Mouse (Mus musculus): Measurements from ENCODE around the gene Cidec. TPM values are rescaled to one million over a fixed set of nuclear protein-coding genes. Genes with fewer than 3 reads are reported as not detected.

Cidec gene
- not detected in 2 replicates for polyA plus RNA-seq (2014; fragmentation: Nextera tagmentation; extraction: Ambion mirVana)

DNA sequence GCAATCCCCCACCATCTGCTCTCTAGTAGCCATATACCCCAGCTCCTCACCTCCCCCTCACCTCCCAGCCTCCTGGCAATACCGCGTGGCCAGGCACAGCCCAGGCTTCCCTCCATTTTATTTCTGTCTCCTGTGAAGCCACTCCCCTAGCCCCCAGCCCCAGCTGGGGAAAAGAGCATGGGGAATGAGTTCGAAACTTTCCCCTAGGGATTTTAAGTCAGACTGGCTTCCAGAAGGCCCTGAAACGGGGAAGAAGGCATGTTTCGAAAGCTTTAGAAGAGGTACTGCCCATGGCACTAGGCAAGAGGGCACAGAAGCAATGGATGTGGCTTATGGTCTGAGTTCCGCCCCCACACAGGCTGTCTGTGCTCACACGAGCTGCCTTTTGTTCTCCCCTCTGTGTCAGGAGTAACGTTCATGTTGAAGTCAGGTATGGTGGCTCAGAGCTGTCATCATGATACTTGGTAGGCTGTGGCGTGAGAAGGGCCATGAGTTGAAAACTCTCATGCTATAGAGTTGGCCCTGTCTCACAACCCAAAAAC is at the start of gene Cidec:
Cidec (minus strand) TSS at position 97 of the 542 bp plus-strand sequence.
- WGBS: 74% methylated on average over 9 of the region's 9 CpGs
- Histone ChIP-seq H3K4me3 (ENCODE audit: low read depth, low read length) (no peak within 1 kb of the TSS), H3K9ac (ENCODE audit: low read length) (no peak within 1 kb of the TSS), H3K27ac (ENCODE audit: low read depth, low read length) (no peak within 1 kb of the TSS), H3K4me2 (ENCODE audit: low read length) (no peak within 1 kb of the TSS), H3K4me1 (ENCODE audit: control insufficient read depth, insufficient read depth, low read length) (no peaks in the 10 kb centered on the region), H3K9me3 (replicated peaks; ENCODE audit: control insufficient read depth, low read length) (no peaks in the 10 kb centered on the region), H3K27me3 (replicated peaks; ENCODE audit: control insufficient read depth, insufficient read depth, low read length) (no peaks in the 10 kb centered on the region), H3K36me3 (ENCODE audit: control insufficient read depth, insufficient read depth, low read length) (no peaks in the 10 kb centered on the region)
- ATAC-seq (no peak), DNase-seq (ENCODE audit: low spot score) (no peak)

DNA sequence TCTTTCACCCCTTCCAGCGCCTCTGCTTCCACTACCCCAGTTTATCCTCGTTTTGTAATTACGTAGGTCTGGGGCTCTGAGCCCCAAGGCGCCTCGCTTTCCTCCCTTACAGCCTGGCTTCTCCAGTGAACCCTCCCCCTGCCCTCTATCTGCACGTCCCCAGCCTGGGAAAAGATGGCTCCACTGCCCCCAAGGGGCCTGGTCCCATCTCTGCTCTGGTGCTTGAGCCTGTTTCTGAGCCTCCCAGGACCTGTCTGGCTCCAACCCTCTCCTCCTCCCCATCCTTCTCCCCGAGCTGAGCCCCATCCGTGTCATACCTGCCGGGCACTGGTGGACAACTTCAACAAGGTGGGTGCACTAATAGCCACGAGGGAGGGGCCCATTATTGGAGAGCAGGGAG is 48.2 kb upstream of the Cidec start:
- Histone ChIP-seq H3K4me2 (ENCODE audit: low read length) (peak overlapping the region; percentile 76), H3K27ac (ENCODE audit: low read depth, low read length) (peak overlapping the region; percentile 85), H3K4me1 (ENCODE audit: control insufficient read depth, insufficient read depth, low read length) (peaks cover 7% of the 10 kb centered on the region), H3K36me3 (ENCODE audit: control insufficient read depth, insufficient read depth, low read length) (peaks cover 17% of the 10 kb centered on the region), H3K9ac (ENCODE audit: low read length) (peak overlapping the region; percentile 75), H3K4me3 (ENCODE audit: low read depth, low read length) (peak overlapping the region; percentile 70), H3K9me3 (replicated peaks; ENCODE audit: control insufficient read depth, low read length) (no peaks in the 10 kb centered on the region), H3K27me3 (replicated peaks; ENCODE audit: control insufficient read depth, insufficient read depth, low read length) (no peaks in the 10 kb centered on the region)
- peak; percentile 54 for ATAC-seq
- DNase-seq (ENCODE audit: low spot score): peak; percentile 49
- WGBS: 7% methylated on average over 10 of the region's 10 CpGs

DNA sequence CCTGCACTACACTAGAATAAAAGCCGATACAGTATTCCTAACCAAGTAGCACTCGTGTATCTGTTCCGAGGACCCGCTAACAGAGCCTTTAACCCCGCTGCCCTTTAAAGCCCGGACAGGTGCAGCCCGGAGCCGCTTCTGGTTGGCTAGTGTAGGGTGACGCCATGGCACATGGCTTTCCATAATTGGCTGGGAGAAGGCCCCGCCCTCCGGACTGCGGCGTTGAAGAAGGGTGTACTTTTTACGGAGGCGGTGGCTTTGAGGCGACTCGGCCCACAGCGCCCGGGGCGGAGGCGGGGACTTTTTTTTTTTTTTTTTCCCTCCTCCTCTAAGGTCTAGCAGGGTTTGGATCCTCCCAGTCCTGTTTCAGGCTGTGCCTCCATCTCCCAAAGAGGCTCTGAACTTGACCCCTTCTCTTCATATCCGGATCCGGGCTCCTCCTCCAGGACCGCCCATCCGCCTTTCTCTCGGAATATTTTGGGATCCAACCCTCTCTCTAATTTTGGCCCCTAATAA is 47.6 kb upstream of the Cidec start, which contains the start of gene Creld1:
Creld1 (plus strand) TSS at position 198 of the 516 bp plus-strand sequence.
- ATAC-seq: peak; percentile 97
- H3K4me2 ChIP-seq (ENCODE audit: low read length): peak within 1 kb of the TSS; percentile 76
- peak within 1 kb of the TSS; percentile 85 for H3K27ac ChIP-seq (ENCODE audit: low read depth, low read length)
- H3K36me3 ChIP-seq (ENCODE audit: control insufficient read depth, insufficient read depth, low read length): peaks cover 11% of the 10 kb centered on the region
- WGBS: 0% methylated on average over 26 of the region's 26 CpGs
- peaks cover 7% of the 10 kb centered on the region for H3K4me1 ChIP-seq (ENCODE audit: control insufficient read depth, insufficient read depth, low read length)
- peak; percentile 97 for DNase-seq (ENCODE audit: low spot score)
- H3K27me3 ChIP-seq (replicated peaks; ENCODE audit: control insufficient read depth, insufficient read depth, low read length): no peaks in the 10 kb centered on the region
- peak within 1 kb of the TSS; percentile 70 for H3K4me3 ChIP-seq (ENCODE audit: low read depth, low read length)
- H3K9me3 ChIP-seq (replicated peaks; ENCODE audit: control insufficient read depth, low read length): no peaks in the 10 kb centered on the region
- peak within 1 kb of the TSS; percentile 75 for H3K9ac ChIP-seq (ENCODE audit: low read length)

DNA sequence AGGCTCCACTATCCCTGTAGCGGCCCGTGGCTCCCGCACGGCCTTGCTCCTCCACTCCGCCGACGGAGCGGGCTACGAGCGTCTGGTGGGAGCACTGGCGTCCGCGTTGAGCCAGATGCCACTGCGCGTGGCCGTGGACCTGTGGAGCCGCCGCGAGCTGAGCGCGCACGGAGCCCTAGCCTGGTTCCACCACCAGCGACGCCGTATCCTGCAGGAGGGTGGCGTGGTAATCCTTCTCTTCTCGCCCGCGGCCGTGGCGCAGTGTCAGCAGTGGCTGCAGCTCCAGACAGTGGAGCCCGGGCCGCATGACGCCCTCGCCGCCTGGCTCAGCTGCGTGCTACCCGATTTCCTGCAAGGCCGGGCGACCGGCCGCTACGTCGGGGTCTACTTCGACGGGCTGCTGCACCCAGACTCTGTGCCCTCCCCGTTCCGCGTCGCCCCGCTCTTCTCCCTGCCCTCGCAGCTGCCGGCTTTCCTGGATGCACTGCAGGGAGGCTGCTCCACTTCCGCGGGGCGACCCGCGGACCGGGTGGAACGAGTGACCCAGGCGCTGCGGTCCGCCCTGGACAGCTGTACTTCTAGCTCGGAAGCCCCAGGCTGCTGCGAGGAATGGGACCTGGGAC is 47.0 kb upstream of the Cidec start:
- Histone ChIP-seq H3K27me3 (replicated peaks; ENCODE audit: control insufficient read depth, insufficient read depth, low read length) (no peaks in the 10 kb centered on the region), H3K4me3 (ENCODE audit: low read depth, low read length) (peak overlapping the region; percentile 70), H3K9me3 (replicated peaks; ENCODE audit: control insufficient read depth, low read length) (no peaks in the 10 kb centered on the region), H3K4me2 (ENCODE audit: low read length) (peak overlapping the region; percentile 76), H3K9ac (ENCODE audit: low read length) (peak overlapping the region; percentile 75), H3K27ac (ENCODE audit: low read depth, low read length) (peak overlapping the region; percentile 85), H3K36me3 (ENCODE audit: control insufficient read depth, insufficient read depth, low read length) (0 out of 2 replicates have a peak, but pooled peaks cover 6% of the 10 kb centered on the region), H3K4me1 (ENCODE audit: control insufficient read depth, insufficient read depth, low read length) (peaks cover 7% of the 10 kb centered on the region)
- under 1% methylated on average over 65 of the region's 65 CpGs for WGBS
- ATAC-seq (peak; percentile 52), DNase-seq (ENCODE audit: low spot score) (peak; percentile 51)

DNA sequence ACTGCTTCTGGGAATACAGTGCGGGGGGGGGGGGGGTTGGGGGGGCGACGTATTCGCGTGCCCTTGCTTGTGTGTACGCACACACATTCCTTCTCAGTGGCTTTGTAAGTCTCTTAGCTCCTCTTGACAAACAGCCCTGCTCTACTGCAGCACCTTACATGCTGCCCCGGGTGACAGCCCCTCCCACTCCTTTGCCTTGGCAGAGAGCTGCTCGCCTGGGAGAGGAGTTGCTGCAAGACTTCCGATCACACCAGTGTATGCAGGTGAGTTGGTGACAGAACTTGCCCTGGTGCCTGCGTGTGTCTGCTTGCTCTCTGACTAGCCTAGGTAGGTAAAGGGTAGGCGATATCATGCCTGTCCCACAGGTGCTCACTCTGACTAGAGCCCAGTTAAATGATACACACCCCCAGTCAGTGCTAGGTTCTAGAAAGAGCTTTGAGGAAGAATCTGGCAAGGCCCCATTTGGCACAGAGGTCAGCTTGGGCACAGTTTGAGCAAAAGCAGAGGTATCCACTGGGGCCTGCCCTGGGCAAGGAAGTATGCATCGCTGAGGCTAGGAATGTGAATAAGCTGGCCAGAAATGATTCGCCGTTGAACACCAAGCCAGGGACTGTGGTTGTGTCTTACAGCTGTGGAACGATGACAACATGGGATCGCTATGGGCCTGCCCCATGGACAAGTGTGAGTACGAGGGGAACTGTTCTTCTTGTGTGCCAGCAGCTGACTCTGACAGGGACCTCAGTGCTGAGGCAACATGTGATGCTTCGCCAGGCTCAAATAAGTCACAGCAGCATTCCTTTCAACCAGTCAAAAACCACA is 45.2 kb upstream of the Cidec start:
- 67% methylated on average over 18 of the region's 18 CpGs for WGBS
- H3K9me3 ChIP-seq (replicated peaks; ENCODE audit: control insufficient read depth, low read length): no peaks in the 10 kb centered on the region
- H3K36me3 ChIP-seq (ENCODE audit: control insufficient read depth, insufficient read depth, low read length): 0 out of 2 replicates have a peak, but pooled peaks cover under 1% of the 10 kb centered on the region
- H3K27ac ChIP-seq (ENCODE audit: low read depth, low read length): no peak overlapping the region
- H3K4me1 ChIP-seq (ENCODE audit: control insufficient read depth, insufficient read depth, low read length): peaks cover 7% of the 10 kb centered on the region
- DNase-seq (ENCODE audit: low spot score): no peak
- no peak overlapping the region for H3K4me2 ChIP-seq (ENCODE audit: low read length)
- ATAC-seq: no peak
- H3K27me3 ChIP-seq (replicated peaks; ENCODE audit: control insufficient read depth, insufficient read depth, low read length): no peaks in the 10 kb centered on the region
- no peak overlapping the region for H3K9ac ChIP-seq (ENCODE audit: low read length)
- no peak overlapping the region for H3K4me3 ChIP-seq (ENCODE audit: low read depth, low read length)

DNA sequence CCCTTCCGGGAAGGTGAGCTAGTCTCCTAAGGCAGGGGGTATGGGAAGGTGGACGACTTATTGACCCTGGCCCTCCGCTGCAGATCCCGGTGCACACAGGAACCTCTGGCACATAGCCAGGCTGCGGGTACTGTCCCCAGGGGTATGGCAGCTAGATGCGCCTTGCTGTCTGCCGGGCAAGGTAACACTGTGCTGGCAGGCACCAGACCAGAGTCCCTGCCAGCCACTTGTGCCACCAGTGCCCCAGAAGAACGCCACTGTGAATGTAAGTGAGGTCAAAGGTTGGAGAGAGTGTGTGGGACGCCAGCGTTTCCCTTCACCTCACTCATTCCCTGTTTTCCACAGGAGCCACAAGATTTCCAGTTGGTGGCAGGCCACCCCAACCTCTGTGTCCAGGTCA is 43.3 kb upstream of the Cidec start:
- Histone ChIP-seq H3K9me3 (replicated peaks; ENCODE audit: control insufficient read depth, low read length) (no peaks in the 10 kb centered on the region), H3K27me3 (replicated peaks; ENCODE audit: control insufficient read depth, insufficient read depth, low read length) (no peaks in the 10 kb centered on the region), H3K27ac (ENCODE audit: low read depth, low read length) (no peak overlapping the region), H3K9ac (ENCODE audit: low read length) (no peak overlapping the region), H3K4me1 (ENCODE audit: control insufficient read depth, insufficient read depth, low read length) (peaks cover 2% of the 10 kb centered on the region), H3K4me3 (ENCODE audit: low read depth, low read length) (no peak overlapping the region), H3K4me2 (ENCODE audit: low read length) (no peak overlapping the region), H3K36me3 (ENCODE audit: control insufficient read depth, insufficient read depth, low read length) (no peaks in the 10 kb centered on the region)
- 85% methylated on average over 10 of the region's 10 CpGs for WGBS
- no peak for DNase-seq (ENCODE audit: low spot score)
- ATAC-seq: no peak

DNA sequence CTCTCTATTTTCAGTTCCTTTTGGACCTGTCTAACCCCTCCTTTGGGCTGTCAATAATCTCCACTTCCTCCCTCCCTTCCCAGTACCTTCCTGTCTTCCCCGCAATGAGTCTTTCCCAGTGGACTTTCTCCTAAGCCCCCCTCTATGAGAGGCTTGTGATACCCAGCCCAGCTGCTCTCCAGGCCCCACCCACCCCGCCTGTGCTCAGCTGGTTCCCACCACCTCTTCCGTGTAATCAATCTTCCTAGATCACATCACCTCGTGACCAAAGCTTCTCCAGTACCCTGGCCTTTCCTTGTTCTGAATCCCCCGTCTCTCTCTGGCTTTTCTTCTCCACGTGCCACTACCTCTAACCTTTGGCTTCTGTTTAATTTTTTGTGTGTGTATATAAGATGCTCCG is 41.8 kb upstream of the Cidec start:
- H3K9ac ChIP-seq (ENCODE audit: low read length): no peak overlapping the region
- no peak for DNase-seq (ENCODE audit: low spot score)
- no peak overlapping the region for H3K4me2 ChIP-seq (ENCODE audit: low read length)
- ATAC-seq: no peak
- H3K27me3 ChIP-seq (replicated peaks; ENCODE audit: control insufficient read depth, insufficient read depth, low read length): no peaks in the 10 kb centered on the region
- H3K4me1 ChIP-seq (ENCODE audit: control insufficient read depth, insufficient read depth, low read length): no peaks in the 10 kb centered on the region
- H3K9me3 ChIP-seq (replicated peaks; ENCODE audit: control insufficient read depth, low read length): no peaks in the 10 kb centered on the region
- H3K27ac ChIP-seq (ENCODE audit: low read depth, low read length): no peak overlapping the region
- WGBS: 65% methylated on average over 7 of the region's 7 CpGs
- H3K4me3 ChIP-seq (ENCODE audit: low read depth, low read length): no peak overlapping the region
- H3K36me3 ChIP-seq (ENCODE audit: control insufficient read depth, insufficient read depth, low read length): no peaks in the 10 kb centered on the region

DNA sequence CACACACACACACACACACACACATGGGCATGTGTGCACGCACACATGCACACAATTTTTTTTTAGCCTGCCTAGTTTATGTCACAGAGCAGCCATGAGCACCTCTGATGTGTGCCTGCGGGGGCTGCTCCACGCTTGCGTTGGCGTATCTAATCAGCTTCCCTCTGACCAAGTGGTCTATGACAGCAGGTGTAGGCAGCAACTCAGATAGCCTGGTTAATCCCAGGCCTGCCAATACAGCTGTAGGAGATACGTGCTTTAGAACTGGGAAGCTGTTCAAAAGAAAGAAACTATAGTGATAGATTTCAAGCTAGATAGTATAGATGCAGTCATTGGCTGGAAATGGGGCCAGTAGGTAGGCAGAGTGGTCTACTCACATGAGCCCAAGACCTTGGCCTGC is 38.2 kb upstream of the Cidec start:
- Histone ChIP-seq H3K4me3 (ENCODE audit: low read depth, low read length) (no peak overlapping the region), H3K36me3 (ENCODE audit: control insufficient read depth, insufficient read depth, low read length) (no peaks in the 10 kb centered on the region), H3K27ac (ENCODE audit: low read depth, low read length) (no peak overlapping the region), H3K27me3 (replicated peaks; ENCODE audit: control insufficient read depth, insufficient read depth, low read length) (peaks cover 14% of the 10 kb centered on the region; the same call in 1 of the 2 replicates), H3K9me3 (replicated peaks; ENCODE audit: control insufficient read depth, low read length) (no peaks in the 10 kb centered on the region), H3K4me1 (ENCODE audit: control insufficient read depth, insufficient read depth, low read length) (no peaks in the 10 kb centered on the region), H3K9ac (ENCODE audit: low read length) (no peak overlapping the region), H3K4me2 (ENCODE audit: low read length) (no peak overlapping the region)
- ATAC-seq (no peak), DNase-seq (ENCODE audit: low spot score) (no peak)
- WGBS: 93% methylated on average over 6 of the region's 6 CpGs
